Mouse (Mus musculus) layer of hippocampus, postnatal 25 days (tissue): Measurements from ENCODE around the gene Pld1. TPM values are rescaled to one million over a fixed set of nuclear protein-coding genes. Genes with fewer than 3 reads are reported as not detected.
"Not testable (repeated sequence)": the region's sequence is repeated elsewhere in the genome, so short reads cannot be mapped to it uniquely, and the experiment has no call there.

ENCODE experiments used
- DNase-seq, 2 experiments: peaks; one replicate each; pipeline ENCODE4 v3.0.0; 2022; ENCODE audit warnings: mixed read lengths in 2 of 2, low spot score in 1 of 2; ENCODE audit errors: extremely low spot score in 1 of 2
- total RNA-seq, 2 experiments: library from RNA; stranded (reverse); gene quantifications; 2 replicates each; pipeline ENCODE4 v1.2.3; 2021

The Pld1 gene
- total RNA-seq, 2 experiments from 2014 or later, result 7.8 to 10.5 TPM

DNA sequence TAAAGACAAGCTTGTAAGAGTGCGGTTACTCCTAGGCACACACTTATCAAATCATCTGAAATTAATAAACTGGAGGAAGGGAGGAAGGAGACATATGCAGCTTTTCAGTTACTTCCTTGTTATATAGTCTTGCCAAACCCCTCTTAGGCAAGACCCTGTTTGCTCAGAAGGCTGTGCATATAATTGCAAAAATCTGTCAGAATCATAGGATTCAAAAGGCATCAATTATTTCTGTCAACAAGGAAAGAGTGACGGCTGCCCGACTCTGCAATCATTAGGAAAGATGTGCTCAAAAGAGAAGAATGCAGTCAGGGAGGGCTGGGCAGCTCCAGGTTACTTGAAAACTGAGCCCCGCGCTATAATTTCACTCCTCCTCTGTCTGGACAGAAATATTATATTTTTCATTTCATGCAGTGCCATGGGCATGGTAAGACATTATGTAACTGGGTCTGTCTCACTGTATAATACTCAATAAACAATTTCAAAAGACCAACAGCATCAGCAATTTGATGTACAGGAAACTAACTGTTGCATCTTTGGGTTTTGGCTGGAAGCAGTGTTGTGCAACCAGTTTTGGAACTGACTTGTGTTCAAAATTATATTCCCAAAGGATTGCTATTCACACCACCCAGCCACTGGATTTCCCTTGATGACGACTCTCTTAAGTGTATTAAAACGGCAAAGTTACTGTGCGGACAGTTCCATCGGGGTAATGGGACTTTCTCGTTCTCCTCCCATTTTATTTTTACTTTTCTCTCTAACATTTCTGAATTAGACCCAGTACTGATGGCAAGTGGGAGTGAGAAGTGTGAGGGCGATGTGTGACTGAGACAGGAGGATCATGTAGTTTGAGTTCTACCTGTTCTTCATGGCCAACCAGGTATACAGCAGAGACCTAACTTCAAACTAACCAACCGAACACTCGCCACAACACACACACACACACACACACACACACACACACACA, 1.1 kb upstream of the Pld1 start:
- no peak for DNase-seq

DNA sequence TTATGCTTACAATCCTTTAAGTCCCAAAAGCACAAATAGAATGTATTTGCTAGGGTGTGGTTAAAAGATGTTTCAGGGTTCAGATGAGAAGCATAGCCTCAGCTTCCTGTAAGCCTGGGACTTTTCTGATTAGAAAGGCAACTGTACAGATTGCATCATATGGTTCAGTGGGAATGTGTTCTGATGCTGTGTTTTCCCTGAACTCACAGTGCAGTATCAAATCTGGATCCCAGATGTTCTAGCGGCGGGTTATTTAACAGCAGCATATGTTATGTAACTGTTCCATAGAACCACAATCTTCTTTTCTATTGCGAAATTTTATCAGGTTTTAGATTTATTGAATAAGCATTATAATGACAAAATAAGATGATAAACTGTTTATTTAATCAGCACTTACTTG, 3.1 kb downstream of the Pld1 start:
- no peak for DNase-seq

DNA sequence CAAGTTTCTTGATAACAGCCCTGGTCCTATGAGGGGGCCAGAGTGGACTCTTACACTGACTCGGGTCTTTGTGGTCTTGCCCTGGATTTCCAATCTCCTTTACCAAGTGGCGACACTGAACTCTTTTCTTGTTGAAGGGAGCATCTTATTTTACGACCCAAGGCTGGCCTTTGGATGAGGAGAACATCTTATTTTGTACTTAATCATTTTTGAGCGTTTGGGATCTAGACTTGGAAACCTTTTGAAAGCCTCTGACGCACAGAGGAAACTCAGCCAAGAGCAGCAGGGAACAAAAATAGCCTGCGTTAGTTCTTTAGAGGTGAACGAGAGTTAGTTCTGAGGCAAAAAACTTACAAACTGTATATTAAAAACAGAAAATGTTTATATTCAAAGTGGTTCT, 4.5 kb downstream of the Pld1 start:
- no peak for DNase-seq

DNA sequence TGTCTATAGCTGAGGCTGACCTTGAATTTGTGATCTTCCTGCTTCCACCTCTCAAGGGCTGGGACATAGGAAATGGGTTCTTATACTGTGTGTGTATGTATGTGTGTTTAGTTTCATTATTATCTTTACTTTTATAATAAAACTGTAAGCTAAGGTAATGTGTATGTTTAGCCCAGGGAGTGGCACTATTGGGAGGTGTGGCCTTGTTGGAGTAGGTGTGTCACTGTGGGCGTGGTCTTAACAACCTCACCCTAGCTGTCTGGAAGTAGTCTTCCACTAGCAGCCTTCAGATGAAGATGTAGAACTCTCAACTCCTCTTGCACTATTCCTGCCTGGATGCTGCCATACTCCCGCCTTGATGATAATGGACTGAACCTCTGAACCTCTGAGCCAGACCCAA, 6.9 kb downstream of the Pld1 start:
- DNase-seq, result not testable (repeated sequence)

DNA sequence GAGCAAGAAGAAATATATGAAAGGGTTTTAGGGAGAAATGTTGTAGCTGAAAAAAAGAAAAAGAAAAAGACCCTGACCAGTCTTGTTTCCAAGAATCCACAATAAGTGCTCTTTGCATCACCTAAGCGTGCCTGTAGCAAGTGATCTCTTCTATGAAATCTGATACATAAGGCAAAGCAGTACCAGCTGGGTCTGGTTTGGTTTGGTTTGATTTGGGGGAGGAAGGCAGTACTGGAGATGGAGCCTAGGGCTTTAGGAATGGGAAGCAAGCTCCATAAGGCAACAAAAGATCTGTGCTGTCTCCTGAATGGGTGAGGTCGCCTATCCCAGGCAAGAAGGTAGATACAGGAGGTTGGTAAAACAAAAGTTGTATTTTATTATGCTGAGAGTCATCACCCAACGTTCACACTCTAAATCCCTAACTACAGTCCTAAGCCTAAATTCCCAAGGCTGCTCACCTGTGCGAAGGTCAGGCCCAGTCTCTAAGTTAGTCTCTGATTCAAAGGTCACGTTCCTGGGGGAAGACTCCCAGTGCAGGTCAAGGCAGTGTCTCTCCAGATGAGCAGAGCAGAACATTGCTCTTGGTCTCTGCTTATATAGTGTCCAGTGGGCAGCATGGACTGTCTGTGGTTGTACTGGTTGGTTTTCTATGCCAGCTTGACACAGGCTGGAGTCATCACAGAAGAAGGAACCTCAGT, 10.8 kb downstream of the Pld1 start:
- no peak for DNase-seq

DNA sequence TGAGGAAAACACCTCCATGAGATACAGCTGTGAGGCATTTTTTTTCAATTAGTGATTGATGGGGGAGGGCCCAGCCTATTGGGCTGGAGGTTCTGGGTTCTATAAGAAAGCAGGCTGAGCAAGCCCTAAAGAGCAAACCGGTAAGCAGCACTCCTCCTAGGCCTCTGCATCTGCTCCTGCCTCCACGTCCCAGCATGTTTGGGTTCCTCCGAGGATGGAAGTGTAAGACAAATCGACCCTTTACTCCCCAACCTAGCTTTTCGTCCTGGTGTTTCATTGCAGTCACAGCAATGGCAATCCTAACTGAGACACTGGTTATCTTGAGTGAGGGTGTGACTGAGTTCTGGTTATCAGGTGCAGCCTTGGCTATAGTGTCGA, 11.4 kb downstream of the Pld1 start:
- no peak for DNase-seq

DNA sequence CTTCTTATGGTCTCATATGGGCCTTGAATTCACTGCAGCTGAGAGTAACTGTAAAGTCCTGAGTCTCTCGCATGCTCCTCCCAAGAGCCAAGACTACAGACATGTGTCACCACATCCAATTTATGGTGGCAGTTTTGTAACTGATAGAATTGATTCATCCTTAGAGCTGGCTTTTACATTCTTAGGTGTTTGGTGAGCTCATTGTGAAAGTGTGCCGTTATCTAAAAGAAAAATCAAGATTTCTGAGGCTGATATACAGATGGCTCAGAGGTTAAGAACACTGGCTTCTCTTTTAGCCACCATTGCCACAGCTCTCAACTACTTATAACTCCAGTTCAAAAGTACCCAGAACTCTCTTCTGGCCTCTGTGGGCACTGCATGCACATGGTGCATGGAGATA, 12.2 kb downstream of the Pld1 start:
- no peak for DNase-seq

DNA sequence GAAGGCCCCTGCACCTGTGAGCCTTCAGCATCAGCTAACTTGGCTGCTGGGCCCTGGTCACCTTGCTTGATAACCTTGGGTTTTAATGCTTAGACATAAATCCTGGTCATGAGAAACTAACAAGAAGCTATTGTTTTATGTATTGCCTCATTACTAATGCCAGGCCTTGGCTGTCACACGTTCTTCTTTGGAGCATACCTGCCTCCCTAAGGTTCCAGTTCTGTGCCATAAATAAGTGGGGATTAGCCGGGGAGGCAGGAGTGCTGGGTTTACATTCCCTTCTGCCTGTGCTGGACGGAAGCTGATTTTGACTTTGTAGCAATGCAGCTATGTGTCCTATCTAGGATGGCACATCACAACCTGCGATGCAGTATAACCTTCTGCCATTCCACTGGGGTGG, 13.2 kb downstream of the Pld1 start:
- DNase-seq, result no peak

DNA sequence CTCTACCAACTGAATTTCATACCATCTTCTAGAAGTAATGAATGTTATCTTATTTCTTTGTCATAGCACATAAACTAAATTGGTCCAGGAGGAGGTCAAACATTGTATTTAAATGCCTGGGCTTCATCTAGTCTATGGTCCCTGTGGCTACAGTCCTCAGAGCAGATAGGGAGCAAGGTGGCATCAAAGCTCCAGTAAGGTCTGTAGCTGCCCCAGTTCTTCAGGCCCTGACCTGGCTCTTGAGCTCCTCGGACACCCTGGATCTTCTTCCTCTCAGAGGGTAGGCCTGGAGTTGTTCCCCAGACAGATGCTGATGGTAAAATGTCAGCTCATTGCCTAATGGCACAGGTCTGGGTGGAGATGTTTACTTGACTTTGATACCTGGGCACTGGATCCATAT, 17.5 kb downstream of the Pld1 start:
- DNase-seq, result no peak

DNA sequence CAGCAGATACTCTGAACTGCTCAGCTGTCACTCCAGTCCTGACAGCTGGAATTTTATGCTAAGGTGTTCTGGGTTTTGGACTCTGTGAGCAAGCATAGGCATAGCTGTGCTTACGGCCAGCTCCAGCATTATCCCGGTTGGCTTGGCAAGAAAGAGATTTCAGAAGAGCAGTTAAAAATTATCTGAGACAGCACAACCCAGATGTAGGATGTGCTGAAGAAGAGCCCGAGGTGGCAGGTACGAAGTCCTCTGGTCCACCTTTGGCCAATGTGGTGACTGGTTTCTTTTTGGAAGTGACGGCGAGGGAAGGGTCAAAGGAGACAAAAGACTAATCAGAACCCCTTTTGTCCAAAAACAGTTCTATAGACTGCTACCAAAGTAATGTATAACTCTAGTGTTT, 20.7 kb downstream of the Pld1 start:
- no peak for DNase-seq

DNA sequence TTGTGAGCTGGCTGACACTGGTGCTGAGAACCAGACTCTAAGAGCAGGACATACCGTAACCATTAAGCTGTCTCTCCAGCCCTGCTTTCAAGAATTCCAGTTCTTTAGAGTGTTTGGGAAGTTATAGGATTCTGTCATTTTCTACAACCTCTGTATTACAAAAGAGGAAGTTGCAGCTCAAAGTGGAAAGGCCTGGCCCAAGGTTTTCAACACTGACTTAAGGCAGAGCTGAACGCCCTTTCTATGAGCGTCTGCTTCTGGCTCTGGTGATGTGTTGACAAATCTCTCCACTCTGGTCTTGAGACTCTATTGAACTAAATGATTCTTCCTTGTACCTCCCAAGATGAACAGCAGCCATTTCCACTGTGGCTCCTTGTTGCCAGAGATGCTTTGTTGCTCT, 22.7 kb downstream of the Pld1 start:
- DNase-seq, result no peak

DNA sequence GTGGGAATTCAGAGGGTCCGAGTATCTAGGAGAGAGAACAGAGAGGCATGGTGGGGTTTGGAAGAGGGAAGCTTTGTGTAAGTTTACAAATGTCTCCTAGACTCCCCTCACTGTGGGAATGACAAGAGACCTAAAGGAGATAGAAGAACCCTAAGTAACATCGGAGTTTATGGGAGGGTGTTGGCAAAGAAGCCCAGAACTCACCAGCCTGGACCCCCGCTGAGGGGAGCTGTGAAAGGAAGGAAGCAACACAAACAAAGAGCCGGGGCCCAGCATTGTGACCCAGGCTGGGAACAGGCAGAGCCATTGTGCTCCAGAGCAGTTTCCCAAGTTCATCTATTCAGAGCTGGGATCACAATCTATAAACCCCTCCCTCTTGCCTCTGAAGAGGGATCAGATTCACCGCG, 25.3 kb downstream of the Pld1 start:
- DNase-seq, result no peak

DNA sequence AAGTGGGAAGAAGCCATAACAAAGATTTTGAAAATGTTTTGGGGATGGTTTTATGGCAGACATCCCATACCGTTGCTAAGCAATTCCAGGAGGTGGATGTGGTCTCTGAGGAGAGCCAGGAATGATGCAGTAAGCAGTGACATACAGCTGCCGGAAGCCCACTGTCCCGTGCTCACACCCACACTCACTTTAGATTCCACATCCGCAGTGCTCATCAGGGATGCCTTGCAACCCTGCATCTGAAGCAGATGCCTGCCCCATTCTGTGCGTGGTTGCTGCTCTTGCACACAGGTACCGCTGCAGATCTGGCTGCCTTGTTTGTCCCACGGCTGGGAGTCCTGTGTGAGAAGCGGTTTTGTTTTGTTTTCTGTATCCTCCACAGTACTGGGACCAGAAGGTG, 30.2 kb downstream of the Pld1 start:
- peak in 1 of 2 experiments; percentile 13 for DNase-seq

DNA sequence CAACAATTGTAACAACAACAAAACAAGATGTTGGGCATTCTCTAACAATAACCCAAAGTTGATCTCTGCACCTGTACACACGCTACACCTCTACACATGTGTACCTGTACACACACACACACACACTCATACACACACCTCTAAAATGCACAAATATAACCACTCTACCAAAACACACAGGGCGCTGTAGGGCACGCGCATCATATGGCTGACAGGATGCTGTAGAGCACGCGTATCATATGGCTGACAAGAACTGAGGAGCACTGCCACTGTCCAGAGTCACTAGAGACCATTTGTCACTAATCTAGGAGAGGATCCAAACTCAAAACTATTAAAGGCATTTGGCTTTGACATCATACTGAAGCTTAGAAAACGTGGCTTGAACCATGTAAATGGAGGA, 35.4 kb downstream of the Pld1 start:
- no peak for DNase-seq

DNA sequence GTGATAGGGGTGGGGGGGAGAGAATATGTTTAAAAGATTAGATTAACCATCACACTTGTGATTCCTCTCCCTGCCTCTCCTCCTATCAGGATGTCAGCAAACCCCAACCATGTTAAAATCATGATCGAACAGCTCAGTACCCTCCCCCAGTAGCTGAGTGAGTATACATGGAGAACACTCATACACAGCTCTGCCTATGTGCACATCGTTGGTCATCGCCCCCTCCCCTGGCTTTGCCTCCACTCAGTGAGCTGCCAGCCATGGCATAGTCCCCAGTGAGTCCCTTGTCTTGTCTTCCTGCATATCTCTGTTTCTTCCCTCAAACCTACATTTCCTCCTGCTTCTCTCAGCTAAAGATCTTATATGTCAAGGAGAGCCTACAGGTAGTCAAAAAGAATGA, 36.5 kb downstream of the Pld1 start:
- no peak for DNase-seq

DNA sequence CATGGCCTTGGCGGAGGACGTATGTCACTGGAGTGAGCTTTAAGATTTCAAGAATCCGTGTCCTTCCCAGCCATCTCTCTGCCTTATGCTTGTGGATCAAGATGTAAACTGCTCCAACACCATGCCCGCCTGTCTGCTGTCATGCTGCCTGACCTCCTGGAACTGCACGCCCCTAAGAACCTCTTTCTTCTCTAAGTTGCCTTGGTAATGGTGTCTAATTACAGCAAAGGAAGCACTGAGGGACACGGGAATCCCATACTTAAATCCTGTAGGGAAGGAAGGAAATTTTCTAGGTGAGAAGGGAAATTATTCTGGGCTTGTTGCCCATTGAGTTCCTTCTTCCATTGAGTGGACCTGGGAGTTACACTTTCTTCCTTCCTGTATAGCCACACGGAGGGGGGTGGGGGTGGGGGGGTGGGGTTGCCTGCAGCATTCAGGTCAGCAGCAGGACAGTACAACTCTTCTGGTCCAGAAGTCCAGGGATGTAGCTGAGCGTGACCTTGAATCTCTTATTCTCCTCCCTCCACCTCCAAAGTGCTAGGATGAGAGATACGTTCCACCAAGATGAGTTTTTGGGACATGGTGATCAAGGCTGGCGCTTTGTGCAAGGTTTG, 38.5 kb downstream of the Pld1 start:
- no peak for DNase-seq

DNA sequence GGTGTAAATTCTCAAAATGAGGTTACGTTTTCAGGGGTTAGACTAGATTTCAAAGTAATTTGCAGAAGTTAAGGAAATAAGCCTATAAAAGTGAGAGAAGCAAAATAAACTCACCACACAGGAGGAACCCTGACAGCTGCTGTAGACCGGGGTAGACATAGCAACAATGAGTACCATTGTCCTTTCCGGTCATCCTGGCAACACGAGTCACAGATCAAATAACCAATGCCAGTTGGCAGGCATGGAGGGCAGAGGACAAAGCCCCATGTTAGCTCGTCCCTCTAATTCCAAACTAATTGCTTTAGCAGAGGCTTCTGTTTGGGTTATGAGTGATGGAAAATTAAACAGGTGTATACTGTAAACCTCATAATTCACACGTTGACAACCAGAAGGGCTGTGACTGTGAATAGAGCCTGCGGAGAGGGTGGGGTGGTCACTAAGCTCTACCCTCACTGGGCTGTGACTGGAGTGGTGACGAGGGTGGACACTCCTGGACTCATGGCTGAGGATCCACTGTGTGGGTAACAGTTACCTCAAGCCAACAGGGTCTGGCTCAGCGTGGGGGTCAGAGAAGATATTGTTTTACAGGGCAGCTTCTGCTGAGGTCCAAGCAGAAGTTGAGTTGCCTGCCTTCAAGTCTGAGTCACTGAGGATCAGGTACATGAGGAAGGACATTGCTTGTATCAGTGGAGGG, 39.7 kb downstream of the Pld1 start:
- DNase-seq, result no peak

DNA sequence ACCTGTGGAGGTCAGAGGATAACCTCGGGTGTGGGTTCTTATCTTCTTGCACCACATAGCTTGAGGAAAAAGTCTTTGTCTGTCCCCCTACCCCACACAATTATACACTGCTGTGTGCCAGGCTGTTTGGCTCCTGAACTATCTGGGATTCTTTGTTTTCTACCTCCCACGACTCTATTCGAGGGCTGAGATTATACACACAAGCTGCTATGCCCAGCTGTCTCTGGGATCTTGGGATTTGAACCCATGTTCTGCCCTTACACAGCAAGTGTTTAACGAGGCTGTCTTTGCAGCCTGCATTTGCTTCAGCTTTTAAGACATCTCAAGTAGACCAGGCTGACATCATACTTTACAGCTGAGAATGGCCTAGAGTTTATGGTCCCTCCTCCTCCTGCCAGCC, 43.1 kb downstream of the Pld1 start:
- peak in 1 of 2 experiments; percentile 11 for DNase-seq

DNA sequence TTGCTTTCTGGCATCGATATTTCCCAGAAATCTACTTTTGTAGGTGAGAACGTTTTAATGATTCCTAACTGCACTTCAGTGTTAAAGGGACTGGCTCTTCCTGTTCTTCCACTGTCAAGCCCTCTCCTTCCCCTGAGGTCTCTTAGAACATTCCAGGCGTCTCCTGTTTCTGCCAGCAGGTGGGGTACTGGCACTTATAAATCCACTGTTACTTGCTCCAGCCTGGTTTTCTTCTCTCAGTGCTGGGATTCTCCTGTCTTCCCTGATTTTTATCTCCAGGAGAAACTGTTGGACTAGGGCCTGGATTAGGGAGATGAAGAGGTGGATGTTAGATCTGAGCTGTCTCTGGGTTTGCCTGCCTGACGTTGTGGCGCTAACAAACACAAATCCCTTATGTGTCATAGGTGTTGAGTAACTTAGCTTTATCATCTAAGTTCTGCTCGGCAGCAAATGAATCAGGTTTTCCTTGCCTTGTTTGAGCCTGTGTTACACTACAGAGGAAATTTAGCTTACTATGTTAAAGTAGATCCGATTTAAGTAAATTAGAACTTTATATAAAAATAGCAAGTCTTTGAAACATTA, 44.0 kb downstream of the Pld1 start:
- peak; percentile 31 to 73 for DNase-seq

DNA sequence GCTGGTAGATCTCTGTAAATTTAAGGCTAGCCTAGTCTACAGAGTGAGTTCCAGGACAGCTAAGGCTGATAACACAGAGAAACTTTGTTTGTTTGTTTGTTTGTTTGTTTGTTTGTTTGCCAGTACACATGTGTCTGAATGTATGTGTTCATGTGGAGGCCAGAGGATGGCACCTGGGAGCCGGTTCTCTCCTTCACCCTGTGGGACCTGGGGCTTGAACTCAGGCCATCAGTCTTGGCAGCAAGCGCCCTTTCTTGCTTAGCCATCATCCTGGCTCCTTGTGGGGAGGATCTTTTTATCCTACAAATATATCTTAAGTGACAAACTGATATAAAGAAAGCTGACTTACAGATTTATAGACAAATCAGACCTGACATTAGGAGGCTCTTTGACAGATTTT, 44.8 kb downstream of the Pld1 start:
- DNase-seq, result no peak
